22 mouse cellular contexts compared by ENCODE assay signal in genomic region chr4:32101002-32101401, GRCm38 (mm10).
DNase-seq lines count a peak whose midpoint lies in the region; ATAC-seq and TF ChIP-seq lines count a peak whose summit lies in the region.
"Had no signal": no experiment of that assay in that cellular context is flagged by ENCODE, and none has a peak within 500 bp of the region (broad histone marks: within the 10 kb centered on the region; RNA-seq: fewer than 3 reads in every experiment).

No protein-coding gene starts in this region.

- no peak overlapping the region for H3K27ac ChIP-seq in kidney, postnatal 0 days
- no peak overlapping the region for H3K27ac ChIP-seq in kidney, embryonic 16.5 days (ENCODE audit: low read length)
- no peak overlapping the region for H3K27ac ChIP-seq in intestine, embryonic 16.5 days (ENCODE audit: low read length)
- no peak overlapping the region for H3K27ac ChIP-seq in stomach, embryonic 15.5 days
- H3K27ac ChIP-seq: forebrain, embryonic 12.5 days; heart, adult 2 months; kidney, embryonic 15.5 days; left cerebral cortex, adult 2 months; limb, embryonic 13.5 days; liver, embryonic 15.5 days; midbrain, embryonic 10.5 days had no signal

- DNase-seq in kidney, postnatal 0 days (ENCODE audit: low spot score): peak; percentile 66
- DNase-seq in testis, postnatal 14 days (ENCODE audit: low spot score): peak; percentile 18
- DNase-seq in testis, postnatal 10 days (ENCODE audit: low spot score): no peak
- no peak for DNase-seq in adipocyte (ENCODE audit: low spot score)
- DNase-seq in adrenal gland, postnatal 4 days (ENCODE audit: low spot score in 2 of 2): no peak
- DNase-seq: adrenal gland, adult 2 months; cerebellum, adult 8-10 months; gastrocnemius, postnatal 14 days; heart, adult 2 months; lung, postnatal 10 days; right cerebral cortex, postnatal 4 days; thymus, adult 18-20 months had no signal

- no peaks in the 10 kb centered on the region for H3K27me3 ChIP-seq in kidney, postnatal 0 days (ENCODE audit: insufficient read depth, low read length)
- H3K27me3 ChIP-seq in kidney, embryonic 16.5 days (ENCODE audit: insufficient read depth, low read length): no peaks in the 10 kb centered on the region
- H3K27me3 ChIP-seq in intestine, embryonic 16.5 days (replicated peaks; ENCODE audit: control insufficient read depth, insufficient read depth, low read length): no peaks in the 10 kb centered on the region
- no peaks in the 10 kb centered on the region for H3K27me3 ChIP-seq in stomach, embryonic 15.5 days (replicated peaks)
- H3K27me3 ChIP-seq: forebrain, embryonic 12.5 days; kidney, embryonic 15.5 days; limb, embryonic 13.5 days; liver, embryonic 15.5 days had no signal

- H3K9ac ChIP-seq in kidney, postnatal 0 days (ENCODE audit: low read depth, low read length): no peak overlapping the region
- H3K9ac ChIP-seq in kidney, embryonic 16.5 days (replicated peaks; ENCODE audit: low read length): no peak overlapping the region
- no peak overlapping the region for H3K9ac ChIP-seq in intestine, embryonic 16.5 days (ENCODE audit: low read depth, low read length)
- H3K9ac ChIP-seq in stomach, embryonic 15.5 days: no peak overlapping the region
- H3K9ac ChIP-seq: forebrain, embryonic 12.5 days; kidney, embryonic 15.5 days; limb, embryonic 13.5 days; liver, embryonic 15.5 days had no signal

- no peaks in the 10 kb centered on the region for H3K36me3 ChIP-seq in kidney, postnatal 0 days (ENCODE audit: insufficient read depth, low read length)
- H3K36me3 ChIP-seq in kidney, embryonic 16.5 days (ENCODE audit: insufficient read depth, low read length): no peaks in the 10 kb centered on the region
- H3K36me3 ChIP-seq in intestine, embryonic 16.5 days (ENCODE audit: control insufficient read depth, insufficient read depth, low read length): no peaks in the 10 kb centered on the region
- H3K36me3 ChIP-seq in stomach, embryonic 15.5 days: no peaks in the 10 kb centered on the region
- H3K36me3 ChIP-seq: forebrain, embryonic 12.5 days; kidney, embryonic 15.5 days; limb, embryonic 13.5 days; liver, embryonic 15.5 days; midbrain, embryonic 10.5 days had no signal

- H3K4me2 ChIP-seq in kidney, postnatal 0 days (ENCODE audit: low read length): no peak overlapping the region
- no peak overlapping the region for H3K4me2 ChIP-seq in kidney, embryonic 16.5 days (replicated peaks; ENCODE audit: low read depth, low read length)
- no peak overlapping the region for H3K4me2 ChIP-seq in intestine, embryonic 16.5 days (ENCODE audit: low read depth, low read length)
- no peak overlapping the region for H3K4me2 ChIP-seq in stomach, embryonic 15.5 days
- H3K4me2 ChIP-seq: forebrain, embryonic 12.5 days; kidney, embryonic 15.5 days; limb, embryonic 13.5 days; liver, embryonic 15.5 days had no signal

- no peak; the same call in 1 of the 2 replicates for ATAC-seq in kidney, postnatal 0 days (replicated peaks; ENCODE audit: low FRiP score, low read depth)
- ATAC-seq in kidney, embryonic 16.5 days (ENCODE audit: low FRiP score, low TSS enrichment): no peak
- peak; percentile 90 for ATAC-seq in intestine, embryonic 16.5 days
- ATAC-seq in stomach, embryonic 15.5 days (ENCODE audit: insufficient read depth, low FRiP score, low read depth): 0 out of 2 replicates have a peak, but pooled peaks have one; percentile 27
- ATAC-seq: hindbrain, embryonic 16.5 days had no signal

- TF ChIP-seq CTCF in kidney, postnatal 0 days (IDR thresholded peaks at IDR 0.05; ENCODE audit: low read depth): no peak

- no peaks in the 10 kb centered on the region for H3K9me3 ChIP-seq in kidney, postnatal 0 days (replicated peaks; ENCODE audit: low read length)
- H3K9me3 ChIP-seq in kidney, embryonic 16.5 days (ENCODE audit: low read length): no peaks in the 10 kb centered on the region
- no peaks in the 10 kb centered on the region for H3K9me3 ChIP-seq in intestine, embryonic 16.5 days (ENCODE audit: control insufficient read depth, low read length)
- H3K9me3 ChIP-seq in stomach, embryonic 15.5 days: no peaks in the 10 kb centered on the region
- H3K9me3 ChIP-seq: forebrain, embryonic 12.5 days; kidney, embryonic 15.5 days; limb, embryonic 13.5 days; liver, embryonic 15.5 days; midbrain, embryonic 10.5 days had no signal

- H3K4me3 ChIP-seq in kidney, postnatal 0 days (replicated peaks; ENCODE audit: low read depth, low read length): no peak overlapping the region
- no peak overlapping the region for H3K4me3 ChIP-seq in kidney, embryonic 16.5 days (ENCODE audit: low read length)
- no peak overlapping the region for H3K4me3 ChIP-seq in intestine, embryonic 16.5 days (ENCODE audit: low read length)
- no peak overlapping the region for H3K4me3 ChIP-seq in stomach, embryonic 15.5 days (replicated peaks)
- H3K4me3 ChIP-seq: forebrain, embryonic 12.5 days; heart, adult 2 months; kidney, embryonic 15.5 days; left cerebral cortex, adult 2 months; limb, embryonic 13.5 days; liver, embryonic 15.5 days; midbrain, embryonic 10.5 days had no signal

- 25% methylated on average over 5 of the region's 5 CpGs for WGBS in kidney, postnatal 0 days
- 32% methylated on average over 5 of the region's 5 CpGs for WGBS in kidney, embryonic 16.5 days
- WGBS in intestine, embryonic 16.5 days: 29% methylated on average over 5 of the region's 5 CpGs
- 30% methylated on average over 5 of the region's 5 CpGs for WGBS in stomach, embryonic 15.5 days

- no peaks in the 10 kb centered on the region for H3K4me1 ChIP-seq in kidney, postnatal 0 days (replicated peaks; ENCODE audit: insufficient read depth, low read length)
- no peaks in the 10 kb centered on the region for H3K4me1 ChIP-seq in kidney, embryonic 16.5 days (ENCODE audit: insufficient read depth, low read length)
- 0 out of 2 replicates have a peak, but pooled peaks cover 6% of the 10 kb centered on the region for H3K4me1 ChIP-seq in intestine, embryonic 16.5 days (ENCODE audit: control insufficient read depth, insufficient read depth, low read length)
- no peaks in the 10 kb centered on the region for H3K4me1 ChIP-seq in stomach, embryonic 15.5 days
- H3K4me1 ChIP-seq: forebrain, embryonic 12.5 days; limb, embryonic 13.5 days; liver, embryonic 15.5 days; midbrain, embryonic 10.5 days had no signal

Comparison
In these comparisons a context has a peak if more than half of its experiments do, and no peak if none do; other contexts are left out.
1. DNase-seq: peak in kidney, postnatal 0 days (single experiment) and testis, postnatal 14 days (single experiment); none in testis, postnatal 10 days (single experiment), adipocyte (single experiment) and adrenal gland, postnatal 4 days (0 of 2).
2. ATAC-seq: peak in intestine, embryonic 16.5 days (single experiment) and stomach, embryonic 15.5 days (single experiment); none in kidney, postnatal 0 days (single experiment) and kidney, embryonic 16.5 days (single experiment).